Mouse (Mus musculus): ENCODE measurements around the gene Pln.
A peak's percentile ranks its signal among the peaks of the same experiment; 100 is the strongest.

Gene Pln

DNA sequence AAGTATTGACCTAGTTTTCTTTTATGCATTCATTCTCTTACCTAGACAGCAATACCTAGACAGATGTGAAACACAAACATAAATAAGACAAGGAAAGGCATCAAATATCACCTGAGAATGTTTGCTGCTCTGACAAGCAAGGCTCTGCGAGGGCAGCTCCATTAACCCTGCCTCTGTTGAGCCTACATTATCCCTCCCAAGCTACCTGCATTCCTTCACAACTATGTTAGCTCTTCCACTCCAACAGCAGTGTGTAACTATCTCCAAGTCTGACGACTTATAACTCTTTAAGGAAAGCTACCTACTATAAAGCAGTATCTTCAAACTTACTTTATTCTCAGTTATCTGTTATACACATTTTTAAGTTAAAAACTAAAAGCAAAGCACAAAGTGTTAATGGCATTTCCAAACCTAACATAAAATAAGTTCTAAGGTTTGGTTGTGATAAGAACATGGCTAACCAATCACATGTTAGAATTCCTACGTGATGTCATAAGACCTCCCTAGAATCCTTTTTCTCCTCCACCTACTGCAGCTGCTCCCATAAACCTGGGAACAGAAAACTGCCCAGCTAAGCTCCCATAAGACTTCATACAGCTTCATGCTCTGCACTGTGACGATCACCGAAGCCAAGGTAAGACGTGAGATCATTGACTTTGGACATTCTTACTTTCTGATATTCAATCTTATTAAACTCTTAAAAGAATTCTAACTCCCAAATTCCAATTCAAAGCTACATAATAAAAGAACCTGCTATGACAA is at the start of gene Pln:
Gene Pln, plus strand, starts transcription at position 506 of the 762 bp plus-strand sequence.
- no peak for DNase-seq (ENCODE audit: low spot score)

DNA sequence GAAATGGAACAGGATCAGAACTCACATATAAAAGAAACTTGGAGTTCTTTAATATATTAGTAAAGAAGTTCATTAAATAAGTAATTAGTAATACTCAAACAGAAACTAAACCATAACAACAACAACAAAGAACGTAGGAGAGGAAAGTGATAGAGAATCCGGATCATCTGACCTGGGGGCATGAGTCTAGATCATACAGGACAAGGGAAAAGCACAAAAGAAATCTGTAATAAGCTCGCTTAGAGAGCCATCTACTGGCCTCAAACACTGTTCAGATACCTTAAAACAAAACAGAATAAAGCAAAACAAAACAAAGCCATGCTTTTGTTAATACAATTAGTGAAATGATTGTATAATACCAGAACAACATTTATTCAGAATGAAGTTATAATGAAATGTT is 31.6 kb upstream of the Pln start:
- DNase-seq (ENCODE audit: low spot score), result no peak

DNA sequence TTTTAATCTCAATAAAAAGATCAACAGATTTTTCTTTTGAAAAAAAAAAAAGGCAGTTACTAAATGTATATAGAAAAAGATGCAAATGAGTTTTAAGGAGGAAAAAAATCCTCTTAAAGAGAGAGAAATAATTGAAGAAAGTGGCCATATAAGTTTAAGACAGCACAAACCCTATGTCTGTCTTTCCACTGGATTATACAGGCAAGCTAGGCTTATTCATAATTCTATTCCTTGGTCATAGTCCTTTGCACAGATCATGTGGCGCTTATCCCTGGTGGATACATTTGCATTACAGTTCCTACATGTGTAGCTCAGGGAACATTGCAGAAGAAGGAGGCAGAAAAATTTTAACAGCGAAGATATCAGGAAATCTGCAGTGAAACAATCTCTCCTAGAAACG is 30.8 kb upstream of the Pln start:
- DNase-seq (ENCODE audit: low spot score), result no peak

DNA sequence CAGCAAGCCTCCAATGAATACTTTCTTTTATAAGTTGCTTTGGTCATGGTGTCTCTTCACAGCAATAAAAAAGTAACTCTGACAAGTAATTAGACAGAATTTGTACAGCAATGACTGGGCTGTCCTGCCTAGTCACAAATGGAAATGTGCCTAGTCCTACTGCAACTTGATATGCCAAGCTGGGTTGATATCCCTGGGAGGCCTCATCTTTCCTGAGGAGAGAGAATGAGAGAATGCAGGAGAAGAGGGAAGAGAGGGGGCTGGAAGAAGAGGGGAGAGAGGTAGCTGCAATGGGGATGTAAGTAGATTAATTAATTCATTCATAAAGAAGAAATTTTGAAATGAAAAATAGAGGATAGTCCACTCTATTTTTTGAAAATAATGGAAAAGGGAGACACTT is 14.1 kb upstream of the Pln start:
- no peak for DNase-seq (ENCODE audit: low spot score)

DNA sequence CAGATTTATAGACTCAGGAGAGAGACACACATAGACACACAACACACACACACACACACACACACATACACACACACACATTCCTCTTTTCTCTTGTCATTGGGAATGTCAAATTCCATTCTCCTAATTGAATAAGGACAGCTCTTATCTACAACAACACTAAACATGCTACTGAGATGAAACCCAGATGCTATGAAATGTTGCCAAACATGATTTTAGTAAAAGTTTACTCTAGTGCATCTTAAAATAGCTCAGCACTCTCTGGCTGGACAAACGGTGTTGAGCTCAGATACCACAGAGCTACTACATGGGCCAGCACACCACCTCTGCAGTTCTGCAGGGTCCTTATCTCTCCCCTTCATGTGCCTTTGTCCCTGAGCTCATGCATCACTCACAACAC is 12.8 kb upstream of the Pln start:
- no peak for DNase-seq (ENCODE audit: low spot score)

DNA sequence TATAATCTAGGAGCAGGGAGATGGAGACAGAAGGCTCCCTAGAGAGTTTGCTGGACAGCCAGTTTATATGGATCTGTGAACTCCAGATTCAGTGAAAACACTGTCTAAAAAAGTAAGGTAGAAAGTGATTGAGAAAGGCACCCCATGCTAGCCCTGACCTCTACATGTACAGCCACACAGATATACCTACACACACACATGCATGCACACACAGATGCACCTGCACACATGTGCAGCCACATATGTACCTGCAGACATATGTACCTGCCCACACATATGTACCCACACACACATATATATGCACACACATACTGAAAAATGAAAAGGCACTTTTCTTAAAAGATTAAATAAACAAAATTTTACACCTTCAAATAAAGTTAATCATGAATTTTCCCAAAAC is 11.1 kb upstream of the Pln start:
- DNase-seq (ENCODE audit: low spot score), result no peak

DNA sequence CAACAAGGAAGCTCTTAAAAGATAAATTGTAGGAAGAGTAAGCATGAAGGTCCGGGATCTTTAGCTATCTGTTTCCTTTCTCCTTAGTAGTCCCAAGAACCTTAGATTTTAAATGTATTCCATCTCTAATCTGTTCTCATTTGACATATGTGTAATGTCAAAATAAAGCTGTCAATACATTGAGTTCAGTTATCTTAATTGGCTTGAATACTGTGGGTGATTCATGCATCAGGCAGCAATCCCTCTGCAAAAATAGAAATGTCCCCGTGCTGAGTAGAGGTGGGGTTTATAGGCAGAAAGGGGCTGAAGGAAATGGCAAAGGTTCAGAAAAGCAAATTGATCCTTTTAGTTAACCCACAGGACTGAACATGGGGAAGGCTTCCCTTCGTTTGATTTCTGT is 8.2 kb upstream of the Pln start:
- DNase-seq (ENCODE audit: low spot score), result no peak

DNA sequence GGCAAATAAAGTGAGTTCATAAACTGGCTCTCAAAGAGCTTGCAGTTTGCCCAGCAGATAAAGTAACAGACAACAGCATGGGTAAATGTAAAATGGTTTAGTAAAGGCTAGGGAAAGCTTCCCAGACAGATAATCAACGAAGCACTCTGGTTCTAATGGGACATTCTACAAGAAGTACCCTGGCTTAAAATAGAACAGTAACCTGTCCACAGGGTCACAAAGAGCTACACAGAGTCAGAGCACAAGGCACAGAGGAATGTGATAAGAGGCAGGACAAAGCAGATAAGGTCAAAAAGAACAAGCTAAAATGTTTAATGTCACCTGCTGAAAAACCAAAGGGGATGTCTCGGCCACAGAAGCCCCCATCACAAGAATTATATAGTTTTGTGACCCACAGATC is 4.7 kb upstream of the Pln start:
- no peak for DNase-seq (ENCODE audit: low spot score)

DNA sequence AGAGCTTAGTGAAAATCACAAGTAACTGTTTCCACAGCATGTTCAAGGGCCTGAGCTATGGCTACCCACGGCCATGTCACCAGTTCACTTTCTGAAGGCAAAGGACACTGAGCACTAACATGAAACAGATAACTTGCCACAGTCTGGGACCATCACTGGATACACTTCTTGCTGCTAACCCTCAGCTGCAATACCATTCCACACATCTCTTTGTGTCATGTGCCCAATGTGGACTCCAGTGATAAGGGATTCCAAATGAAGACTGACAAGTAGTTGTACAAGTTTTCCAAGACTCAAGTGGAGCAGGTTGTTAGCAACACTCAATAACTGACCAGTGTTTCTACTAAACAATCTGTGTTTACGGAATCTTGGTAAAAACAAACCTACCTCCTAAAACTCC is 2.2 kb upstream of the Pln start:
- no peak for DNase-seq (ENCODE audit: low spot score)

DNA sequence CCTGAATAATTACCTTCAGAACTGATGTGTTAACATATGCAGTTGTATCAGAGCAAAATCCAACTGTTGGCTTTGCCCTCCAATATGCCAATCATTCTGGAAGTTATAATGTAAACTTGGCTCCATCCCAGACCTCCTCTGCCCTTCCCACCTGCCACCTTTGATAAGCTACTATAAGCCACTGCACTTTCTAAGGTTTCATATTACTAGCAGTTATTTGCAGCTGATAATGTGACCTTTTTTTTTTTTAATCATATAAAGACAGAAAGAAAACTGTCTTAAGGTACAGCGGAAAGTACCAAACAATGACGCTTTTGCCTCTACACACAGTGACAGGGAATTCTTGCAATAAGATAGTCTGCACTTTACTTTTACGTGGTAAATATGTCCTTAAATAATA is 1.5 kb upstream of the Pln start:
- no peak for DNase-seq (ENCODE audit: low spot score)

DNA sequence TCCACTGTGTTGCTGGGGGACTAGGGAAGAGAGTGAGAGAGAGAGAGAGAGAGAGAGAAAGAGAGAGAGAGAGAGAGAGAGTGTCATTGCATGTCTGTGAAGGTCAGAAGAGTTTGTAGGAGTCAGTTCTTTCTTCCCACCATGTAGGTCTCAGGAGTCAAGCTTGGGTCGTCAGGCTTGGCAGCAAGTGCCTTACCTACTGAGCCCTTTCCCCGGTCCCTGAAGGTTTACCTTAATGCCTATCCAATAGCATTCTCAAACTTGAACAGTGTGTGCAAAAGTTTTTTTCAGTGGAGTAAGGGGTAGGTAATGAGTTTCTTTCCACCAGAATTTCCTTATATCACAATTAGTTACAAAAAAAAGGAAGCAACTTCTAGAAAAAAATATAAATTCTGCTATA is 1.6 kb downstream of the Pln start:
- no peak for DNase-seq (ENCODE audit: low spot score)

DNA sequence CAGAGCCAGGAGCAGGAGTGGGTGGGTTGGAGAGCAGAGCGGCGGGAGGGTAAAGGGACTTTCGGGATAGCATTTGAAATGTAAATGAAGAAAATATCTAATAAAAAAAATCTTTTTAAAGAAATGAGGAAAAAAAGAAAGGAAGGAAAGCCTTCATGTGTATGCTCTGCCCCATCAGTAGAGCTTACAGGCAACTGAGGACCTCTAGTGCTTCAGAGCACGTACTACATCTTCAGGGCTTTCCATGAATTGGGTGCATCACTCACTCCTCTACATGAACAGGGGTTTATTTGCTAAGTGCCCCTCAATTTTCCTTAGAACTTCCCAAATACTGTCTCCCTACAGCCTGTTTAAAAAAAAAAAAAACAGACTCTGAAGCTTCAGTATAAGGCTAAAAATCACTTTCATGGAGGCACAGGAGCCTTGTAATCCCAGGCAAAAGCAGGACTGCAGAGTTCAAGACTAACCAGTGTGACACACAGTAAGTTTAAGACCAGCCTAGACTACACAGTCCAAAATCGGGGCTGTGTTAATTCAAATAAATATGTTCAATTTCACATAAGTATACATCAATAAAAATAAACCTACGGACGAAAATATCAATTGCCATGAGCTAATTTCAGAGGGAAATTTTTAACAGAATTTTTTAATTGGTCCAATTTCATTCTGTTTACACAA is 4.0 kb downstream of the Pln start:
- DNase-seq (ENCODE audit: low spot score), result no peak

DNA sequence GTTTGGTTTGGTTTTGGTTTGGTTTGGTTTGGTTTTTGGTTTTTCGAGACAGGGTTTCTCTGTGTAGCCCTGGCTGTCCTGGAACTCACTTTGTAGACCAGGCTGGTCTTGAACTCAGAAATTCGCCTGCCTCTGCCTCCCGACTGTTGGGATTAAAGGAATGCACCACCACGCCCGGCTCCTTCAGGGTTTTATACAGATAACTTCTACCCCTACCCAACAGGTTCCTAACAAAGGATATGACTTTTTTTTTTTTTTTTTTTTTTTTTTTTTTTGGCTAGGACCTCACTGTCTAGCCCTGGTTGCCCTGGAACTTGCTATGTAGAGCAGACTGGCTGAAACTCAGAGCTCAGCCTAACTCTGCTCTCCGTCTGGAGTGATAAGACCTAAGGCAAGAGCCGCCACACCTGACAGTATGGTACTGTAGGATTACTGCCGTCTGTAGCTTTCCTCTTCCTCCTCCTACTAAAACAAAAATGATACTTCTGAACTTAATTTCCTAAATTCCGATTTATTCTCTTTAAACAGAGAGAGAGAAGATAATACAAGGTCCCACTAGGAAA is 4.8 kb downstream of the Pln start:
- DNase-seq (ENCODE audit: low spot score), result no peak

DNA sequence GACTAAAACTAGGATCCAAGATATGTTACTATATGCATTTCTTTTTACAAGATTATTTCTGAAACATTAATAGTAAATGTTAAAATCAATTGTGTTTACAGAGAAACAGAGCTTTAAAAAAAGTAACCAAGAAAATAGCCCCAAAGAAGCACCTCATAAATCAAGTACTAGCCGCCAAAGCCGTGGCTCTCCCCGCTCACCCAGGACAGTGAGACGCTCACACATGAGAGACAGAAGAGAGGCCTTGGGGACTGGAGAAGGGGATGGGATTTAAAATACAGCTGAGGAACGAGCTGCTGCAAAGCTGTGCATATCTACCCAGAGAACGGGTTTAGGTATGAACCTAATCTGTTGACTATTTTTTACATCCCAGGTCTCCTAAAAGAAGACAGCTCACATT is 5.9 kb downstream of the Pln start:
- no peak for DNase-seq (ENCODE audit: low spot score)

DNA sequence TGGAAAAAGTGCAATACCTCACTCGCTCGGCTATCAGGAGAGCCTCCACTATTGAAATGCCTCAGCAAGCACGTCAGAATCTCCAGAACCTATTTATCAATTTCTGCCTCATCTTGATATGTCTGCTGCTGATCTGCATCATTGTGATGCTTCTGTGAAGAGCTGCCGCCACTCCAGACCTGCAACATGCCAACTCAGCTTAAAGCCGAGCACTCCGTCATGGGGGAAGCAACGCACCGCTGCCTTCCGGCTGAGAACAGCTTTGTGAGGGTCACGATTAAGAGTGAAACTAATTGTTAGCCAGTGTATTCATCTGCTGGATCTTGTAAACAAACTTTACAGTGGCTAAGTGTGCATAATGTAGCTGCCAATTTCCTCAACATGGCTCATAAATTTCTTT is 6.4 kb downstream of the Pln start:
- DNase-seq (ENCODE audit: low spot score), result no peak

DNA sequence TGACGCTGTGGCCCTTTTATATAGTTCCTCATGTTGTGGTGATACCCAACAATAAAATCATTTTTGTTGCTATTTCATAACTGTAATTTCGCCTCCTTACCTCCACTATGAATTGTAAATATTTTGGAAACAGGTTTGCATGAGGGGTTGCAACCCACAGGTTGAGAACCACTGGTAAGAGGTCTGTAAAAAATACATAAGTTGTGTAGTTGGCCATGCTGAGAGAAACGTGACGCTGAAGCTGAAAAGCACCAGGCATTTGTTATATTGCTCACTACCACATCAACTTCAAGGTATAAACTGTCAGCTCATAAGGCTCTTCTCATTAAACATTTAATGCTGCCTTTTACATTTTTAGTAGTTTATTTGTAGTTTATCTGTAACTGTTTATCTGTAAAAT is 8.0 kb downstream of the Pln start:
- no peak for DNase-seq (ENCODE audit: low spot score)

DNA sequence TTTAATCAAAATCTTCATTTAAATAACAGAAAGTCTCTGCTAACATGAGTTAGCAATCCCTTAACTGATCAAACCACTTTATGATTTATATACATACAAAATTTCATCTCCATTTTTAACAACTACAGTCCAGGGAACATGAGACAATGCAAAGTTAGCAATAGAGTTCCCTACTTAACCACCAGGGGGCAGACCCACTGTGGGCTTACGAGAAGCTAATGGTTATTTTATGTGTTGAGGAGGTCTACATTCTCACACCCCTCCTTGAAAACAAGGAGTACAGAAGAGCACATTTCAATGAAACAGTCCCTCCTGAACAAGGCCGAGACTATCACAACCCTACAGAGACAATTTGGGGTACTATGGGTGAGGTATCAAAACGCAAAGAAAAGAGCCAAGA is 9.0 kb downstream of the Pln start:
- no peak for DNase-seq (ENCODE audit: low spot score)

DNA sequence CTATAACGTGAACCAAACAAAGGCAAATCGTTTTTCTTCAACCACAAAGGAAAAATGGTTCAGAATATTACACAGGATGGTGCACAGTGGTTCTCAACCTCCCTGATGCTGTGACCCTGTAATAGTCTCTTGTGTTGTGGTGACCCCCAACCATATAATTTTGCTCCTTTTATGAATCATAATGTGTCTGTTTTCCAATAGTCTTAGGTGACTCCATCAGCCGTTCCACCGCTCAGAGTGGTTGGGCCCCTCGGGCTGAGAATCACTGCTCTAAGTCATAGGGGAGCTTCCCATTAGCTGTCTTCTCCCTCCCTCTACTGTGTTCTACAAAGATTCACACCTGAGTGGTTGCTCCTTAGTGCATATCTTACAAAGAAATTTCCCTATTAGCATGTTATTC is 9.4 kb downstream of the Pln start:
- DNase-seq (ENCODE audit: low spot score), result no peak

DNA sequence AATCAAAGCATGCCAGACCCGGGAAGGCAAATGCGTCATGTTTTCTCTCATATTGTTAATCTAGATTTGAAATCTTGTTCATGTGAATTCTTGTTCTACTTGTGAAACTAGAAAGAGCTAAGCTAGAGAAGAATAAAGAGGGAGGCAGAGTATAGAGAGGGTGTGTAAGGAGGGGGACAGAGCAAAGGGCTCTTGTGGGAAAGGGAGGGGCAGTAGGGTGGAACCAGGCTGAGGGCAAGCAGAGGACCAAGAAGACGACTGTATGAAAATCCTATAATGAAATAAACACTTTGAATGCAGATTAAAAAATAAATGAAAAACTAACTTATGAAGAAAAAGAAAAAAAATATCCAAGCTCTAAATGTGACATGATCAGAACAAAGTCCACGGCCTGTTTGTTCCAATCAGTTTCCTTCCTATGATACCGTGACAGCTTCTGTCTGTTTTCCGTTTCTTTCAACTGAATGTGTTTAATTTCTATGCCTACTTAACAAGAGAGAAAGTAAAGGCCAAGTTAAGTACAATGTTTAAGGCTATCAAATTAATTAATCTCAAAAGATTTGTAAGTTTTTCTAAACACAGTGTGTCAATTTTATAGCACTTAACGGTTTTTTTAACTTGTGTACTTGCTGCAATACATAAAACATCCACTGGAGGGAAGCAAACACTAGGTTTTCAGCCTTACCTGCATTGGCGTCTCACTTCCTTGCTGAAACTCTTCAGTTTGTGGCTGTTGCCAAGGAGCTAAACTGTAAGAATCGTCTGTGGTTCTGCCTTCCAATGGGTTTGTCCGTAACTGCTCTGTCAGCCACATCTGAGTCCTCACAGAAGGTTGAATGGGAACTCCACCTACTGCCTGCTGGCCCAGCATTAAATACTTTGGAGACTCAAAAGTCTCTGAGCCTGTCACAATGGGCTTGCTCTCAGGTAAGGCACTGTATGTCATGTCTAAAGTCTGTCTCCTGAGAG is 10.6 kb downstream of the Pln start:
- peak; percentile 11 for DNase-seq (ENCODE audit: low spot score)

DNA sequence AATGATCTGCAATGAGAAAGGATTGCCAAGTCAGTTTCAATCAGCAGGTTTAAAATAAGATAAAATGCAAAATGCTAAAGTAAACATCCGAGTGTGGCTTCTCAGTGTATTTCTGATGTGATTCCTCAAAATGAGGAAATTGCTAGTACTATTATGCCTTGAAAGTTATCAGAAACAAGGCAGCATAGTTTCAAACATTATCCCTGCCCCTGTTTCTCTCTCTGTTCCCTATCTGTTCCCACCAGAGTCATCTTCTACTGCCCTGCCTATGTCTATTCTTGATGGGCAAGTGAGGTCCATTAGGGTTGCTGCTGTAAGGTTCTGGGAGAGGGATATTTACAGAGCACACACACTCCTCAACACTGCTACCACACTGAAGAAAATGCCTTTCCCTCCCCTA is 11.8 kb downstream of the Pln start:
- DNase-seq (ENCODE audit: low spot score), result no peak

DNA sequence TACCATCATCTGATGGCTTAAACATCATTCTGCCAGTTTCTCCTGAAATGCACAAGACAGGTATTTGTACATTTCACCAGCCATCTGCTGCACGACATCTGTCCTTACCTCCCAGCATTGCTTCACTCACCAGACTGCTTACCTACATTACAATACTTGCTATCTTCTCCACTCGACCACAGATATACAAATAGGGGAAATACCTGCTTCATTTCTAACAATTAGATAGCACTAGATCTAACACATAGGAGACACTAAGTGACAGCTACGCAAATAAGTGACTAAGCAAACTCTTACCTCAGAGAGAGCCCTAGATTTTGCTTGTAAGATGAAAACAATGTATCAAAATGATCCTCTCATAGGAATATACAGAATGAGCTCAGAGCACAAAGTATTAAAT is 16.2 kb downstream of the Pln start:
- no peak for DNase-seq (ENCODE audit: low spot score)

DNA sequence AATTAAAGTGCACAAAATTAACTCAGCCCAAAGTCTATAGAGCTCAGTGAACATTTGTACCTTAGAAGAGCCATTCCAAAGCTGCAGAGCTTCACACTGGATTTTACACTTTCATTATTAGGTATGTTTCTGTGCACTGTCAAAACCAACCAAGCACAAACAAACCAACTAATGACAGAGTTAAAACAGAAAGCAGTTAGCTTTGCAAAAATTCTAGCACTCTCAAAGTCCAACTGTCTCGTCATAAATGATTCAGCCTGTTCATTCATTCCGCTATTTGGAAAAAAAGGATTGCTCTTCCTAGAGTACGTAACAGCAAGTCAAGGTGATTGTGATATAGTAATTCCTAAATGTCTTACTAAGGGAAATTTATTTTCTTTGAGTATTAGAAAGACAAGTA is 21.5 kb downstream of the Pln start:
- DNase-seq (ENCODE audit: low spot score), result no peak

DNA sequence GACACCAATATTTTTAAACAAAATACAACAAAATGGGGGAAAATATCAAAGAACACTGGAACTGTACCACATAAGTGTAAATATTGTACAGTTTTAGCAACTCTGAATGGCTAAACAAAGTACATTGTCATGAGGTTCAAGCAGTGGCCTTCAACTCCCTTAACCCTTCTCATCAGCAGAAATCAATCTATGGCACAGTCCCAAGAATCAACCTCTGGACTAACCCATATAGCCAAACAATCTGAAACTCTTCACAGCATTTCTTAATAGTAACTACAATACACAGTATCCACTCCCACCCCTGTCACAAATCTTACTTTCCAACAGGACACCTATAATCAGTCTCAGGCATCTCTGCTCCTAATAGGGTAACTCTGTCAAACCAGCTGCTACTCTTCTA is 26.8 kb downstream of the Pln start:
- DNase-seq (ENCODE audit: low spot score), result no peak

All from testis, postnatal 14 days (tissue).